Mouse (Mus musculus) G1E (cell line): ENCODE data around the gene Zfp141.

Experiments
- CTCF ChIP-seq: IDR thresholded peaks from 2 replicates; pipeline ENCODE4 v1.5.1; 2012; ENCODE audit warnings: low read depth, low read length, inconsistent platforms, mixed read lengths
- GATA1 ChIP-seq: IDR thresholded peaks from 2 replicates; pipeline ENCODE4 v1.6.1; 2012; ENCODE audit warnings: borderline replicate concordance, low read length, inconsistent platforms, mixed read lengths
- GATA2 ChIP-seq: IDR thresholded peaks from 2 replicates; pipeline ENCODE4 v1.6.1; 2012; ENCODE audit warnings: low read depth, low read length, inconsistent platforms, borderline replicate concordance
- POLR2AphosphoS5 ChIP-seq: IDR thresholded peaks from 2 replicates; pipeline ENCODE4 v1.6.1; 2012; ENCODE audit warnings: low read depth, low read length, inconsistent platforms; ENCODE audit not compliant: insufficient replicate concordance
- TAL1 ChIP-seq: conservative IDR thresholded peaks from 2 replicates; pipeline ENCODE4 v1.6.1; 2012; ENCODE audit warnings: low read depth, low read length, inconsistent platforms, mixed read lengths

GRCm38 (mm10) chr7:42490358-42490757 is 15.2 kb downstream of the Zfp141 start:
- TF ChIP-seq CTCF (no peak), POLR2AphosphoS5 (no peak), TAL1 (no peak), GATA1 (no peak), GATA2 (no peak)
